Mouse (Mus musculus): ENCODE data around the gene Slc12a1. TPM values are rescaled to one million over a fixed set of nuclear protein-coding genes. Genes with fewer than 3 reads are reported as not detected.

Slc12a1 gene
- polyA plus RNA-seq, 1 experiment from 2014 or later, result not detected

GRCm38 (mm10) chr2:125218566-125218965, 66.3 kb downstream of the Slc12a1 start:
- no peak for DNase-seq (ENCODE audit: low spot score)
- Histone ChIP-seq H3K36me3 (replicated peaks) (no peaks in the 10 kb centered on the region), H3K4me3 (no peak overlapping the region), H3K27ac (replicated peaks) (no peak overlapping the region), H3K4me1 (no peaks in the 10 kb centered on the region), H3K9me3 (no peaks in the 10 kb centered on the region), H3K27me3 (replicated peaks; ENCODE audit: low read depth, poor library complexity, severe bottlenecking) (no peaks in the 10 kb centered on the region)
- 87% methylated on average over 1 of the region's 1 CpGs for WGBS

- no peak for DNase-seq (ENCODE audit: low spot score)
- Histone ChIP-seq H3K27ac (replicated peaks) (no peak overlapping the region), H3K4me1 (no peaks in the 10 kb centered on the region), H3K4me3 (no peak overlapping the region), H3K27me3 (replicated peaks; ENCODE audit: low read depth, poor library complexity, severe bottlenecking) (no peaks in the 10 kb centered on the region), H3K36me3 (replicated peaks) (no peaks in the 10 kb centered on the region), H3K9me3 (no peaks in the 10 kb centered on the region)
- WGBS, result 84% methylated on average over 3 of the region's 3 CpGs
Observed at GRCm38 (mm10) chr2:125219268-125219667, 67.0 kb downstream of the Slc12a1 start.

GRCm38 (mm10) chr2:125221673-125222072, 69.4 kb downstream of the Slc12a1 start:
- Histone ChIP-seq H3K4me3 (no peak overlapping the region), H3K27me3 (replicated peaks; ENCODE audit: low read depth, poor library complexity, severe bottlenecking) (no peaks in the 10 kb centered on the region), H3K4me1 (no peaks in the 10 kb centered on the region), H3K9me3 (no peaks in the 10 kb centered on the region), H3K36me3 (replicated peaks) (no peaks in the 10 kb centered on the region), H3K27ac (replicated peaks) (no peak overlapping the region)
- DNase-seq (ENCODE audit: low spot score), result no peak
- 81% methylated on average over 1 of the region's 1 CpGs for WGBS

GRCm38 (mm10) chr2:125228472-125229409, 76.4 kb downstream of the Slc12a1 start:
- Histone ChIP-seq H3K9me3 (no peaks in the 10 kb centered on the region), H3K4me1 (no peaks in the 10 kb centered on the region), H3K27me3 (replicated peaks; ENCODE audit: low read depth, poor library complexity, severe bottlenecking) (no peaks in the 10 kb centered on the region), H3K4me3 (no peak overlapping the region), H3K27ac (replicated peaks) (no peak overlapping the region), H3K36me3 (replicated peaks) (no peaks in the 10 kb centered on the region)
- no peak for DNase-seq (ENCODE audit: low spot score)
- 86% methylated on average over 11 of the region's 11 CpGs for WGBS

- Histone ChIP-seq H3K9me3 (no peaks in the 10 kb centered on the region), H3K4me3 (no peak overlapping the region), H3K27ac (replicated peaks) (no peak overlapping the region), H3K4me1 (no peaks in the 10 kb centered on the region), H3K27me3 (replicated peaks; ENCODE audit: low read depth, poor library complexity, severe bottlenecking) (no peaks in the 10 kb centered on the region), H3K36me3 (replicated peaks) (no peaks in the 10 kb centered on the region)
- 85% methylated on average over 4 of the region's 4 CpGs for WGBS
- no peak for DNase-seq (ENCODE audit: low spot score)
Observed at GRCm38 (mm10) chr2:125232183-125232582, 79.9 kb downstream of the Slc12a1 start.

GRCm38 (mm10) chr2:125233537-125233936, 81.2 kb downstream of the Slc12a1 start:
- no peak overlapping the region for H3K27ac ChIP-seq (replicated peaks)
- H3K4me1 ChIP-seq, result no peaks in the 10 kb centered on the region
- no peaks in the 10 kb centered on the region for H3K27me3 ChIP-seq (replicated peaks; ENCODE audit: low read depth, poor library complexity, severe bottlenecking)
- H3K4me3 ChIP-seq, result no peak overlapping the region
- H3K9me3 ChIP-seq, result no peaks in the 10 kb centered on the region
- DNase-seq (ENCODE audit: low spot score), result no peak
- H3K36me3 ChIP-seq (replicated peaks), result no peaks in the 10 kb centered on the region
- 82% methylated on average over 2 of the region's 2 CpGs for WGBS

- no peaks in the 10 kb centered on the region for H3K36me3 ChIP-seq (replicated peaks)
- H3K9me3 ChIP-seq, result no peaks in the 10 kb centered on the region
- no peak for DNase-seq (ENCODE audit: low spot score)
- no peak overlapping the region for H3K27ac ChIP-seq (replicated peaks)
- H3K27me3 ChIP-seq (replicated peaks; ENCODE audit: low read depth, poor library complexity, severe bottlenecking), result no peaks in the 10 kb centered on the region
- no peaks in the 10 kb centered on the region for H3K4me1 ChIP-seq
- no peak overlapping the region for H3K4me3 ChIP-seq
- 88% methylated on average over 2 of the region's 2 CpGs for WGBS
Observed at GRCm38 (mm10) chr2:125234049-125234448, 81.7 kb downstream of the Slc12a1 start.

GRCm38 (mm10) chr2:125245545-125246285, 93.4 kb downstream of the Slc12a1 start:
- Histone ChIP-seq H3K4me3 (no peak overlapping the region), H3K36me3 (replicated peaks) (peaks cover 18% of the 10 kb centered on the region), H3K9me3 (no peaks in the 10 kb centered on the region), H3K4me1 (peaks cover 30% of the 10 kb centered on the region), H3K27ac (replicated peaks) (no peak overlapping the region), H3K27me3 (replicated peaks; ENCODE audit: low read depth, poor library complexity, severe bottlenecking) (no peaks in the 10 kb centered on the region)
- WGBS, result 92% methylated on average over 3 of the region's 3 CpGs
- no peak for DNase-seq (ENCODE audit: low spot score)

GRCm38 (mm10) chr2:125246669-125247068, 94.4 kb downstream of the Slc12a1 start:
- Histone ChIP-seq H3K36me3 (replicated peaks) (peaks cover 27% of the 10 kb centered on the region), H3K27me3 (replicated peaks; ENCODE audit: low read depth, poor library complexity, severe bottlenecking) (no peaks in the 10 kb centered on the region), H3K4me3 (peak overlapping the region; percentile 87), H3K27ac (replicated peaks) (peak overlapping the region; percentile 99), H3K4me1 (peaks cover 30% of the 10 kb centered on the region), H3K9me3 (no peaks in the 10 kb centered on the region)
- WGBS, result 22% methylated on average over 9 of the region's 9 CpGs
- DNase-seq (ENCODE audit: low spot score), result peak; percentile 25

GRCm38 (mm10) chr2:125247108-125247961, 95.0 kb downstream of the Slc12a1 start, which contains the start of gene Dut:
Gene Dut, plus strand, starts transcription at chr2:125247190.
- Histone ChIP-seq H3K27me3 (replicated peaks; ENCODE audit: low read depth, poor library complexity, severe bottlenecking) (no peaks in the 10 kb centered on the region), H3K27ac (replicated peaks) (peak within 1 kb of the TSS; percentile 99), H3K4me1 (peaks cover 30% of the 10 kb centered on the region), H3K4me3 (peak within 1 kb of the TSS; percentile 87), H3K9me3 (no peaks in the 10 kb centered on the region), H3K36me3 (replicated peaks) (peaks cover 34% of the 10 kb centered on the region)
- DNase-seq (ENCODE audit: low spot score), result peak; percentile 99
- under 1% methylated on average over 96 of the region's 96 CpGs for WGBS

- WGBS, result under 1% methylated on average over 9 of the region's 9 CpGs
- Histone ChIP-seq H3K4me3 (peak overlapping the region; percentile 87), H3K4me1 (peaks cover 30% of the 10 kb centered on the region), H3K27me3 (replicated peaks; ENCODE audit: low read depth, poor library complexity, severe bottlenecking) (no peaks in the 10 kb centered on the region), H3K9me3 (no peaks in the 10 kb centered on the region), H3K27ac (replicated peaks) (peak overlapping the region; percentile 99), H3K36me3 (replicated peaks) (peaks cover 39% of the 10 kb centered on the region)
- DNase-seq (ENCODE audit: low spot score), result no peak
Observed at GRCm38 (mm10) chr2:125247962-125248235, 95.6 kb downstream of the Slc12a1 start.

- peaks cover 43% of the 10 kb centered on the region for H3K36me3 ChIP-seq (replicated peaks)
- 1% methylated on average over 8 of the region's 8 CpGs for WGBS
Observed at GRCm38 (mm10) chr2:125248256-125248655, 96.0 kb downstream of the Slc12a1 start.

More at GRCm38 (mm10) chr2:125248256-125248655, 96.0 kb downstream of the Slc12a1 start:
- Histone ChIP-seq H3K27me3 (replicated peaks; ENCODE audit: low read depth, poor library complexity, severe bottlenecking) (no peaks in the 10 kb centered on the region), H3K27ac (replicated peaks) (peak overlapping the region; percentile 99), H3K9me3 (no peaks in the 10 kb centered on the region), H3K4me3 (peak overlapping the region; percentile 87), H3K4me1 (peaks cover 30% of the 10 kb centered on the region)
- DNase-seq (ENCODE audit: low spot score), result no peak

Measured in embryonic facial prominence, embryonic 10.5 days (tissue).